Mouse (Mus musculus): ENCODE data around the gene Nop16.
"Not testable (repeated sequence)": the region's sequence is repeated elsewhere in the genome, so short reads cannot be mapped to it uniquely, and the experiment has no call there.

The Nop16 gene

DNA sequence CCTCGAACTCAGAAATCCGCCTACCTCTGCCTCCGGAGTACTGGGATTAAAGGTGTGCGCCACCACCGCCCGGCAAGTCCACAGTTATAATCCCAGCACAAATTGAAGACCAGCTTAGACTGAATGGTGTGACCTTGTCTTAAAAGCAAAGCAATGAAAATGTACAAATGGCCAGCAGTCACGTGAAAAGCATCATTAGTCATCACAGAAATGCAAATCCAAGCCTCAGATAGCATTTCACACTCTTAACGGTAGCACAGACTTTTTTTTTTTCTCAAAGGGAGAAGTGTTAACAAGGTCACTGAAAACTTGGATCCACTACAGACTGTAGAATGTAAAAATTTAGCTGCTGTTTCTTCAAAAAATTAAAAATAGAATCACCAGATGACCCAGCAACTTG lies 26.4 kb upstream of the Nop16 start:
- H3K4me3 ChIP-seq (replicated peaks; ENCODE audit: low read length) = no peak overlapping the region
- H3K9me3 ChIP-seq (ENCODE audit: low read length) = no peaks in the 10 kb centered on the region
- H3K4me1 ChIP-seq (replicated peaks; ENCODE audit: low read depth, low read length) = peaks cover 50% of the 10 kb centered on the region
- no peaks in the 10 kb centered on the region for H3K27me3 ChIP-seq (ENCODE audit: insufficient read depth, low read length)
- H3K36me3 ChIP-seq (ENCODE audit: insufficient read depth, low read length) = no peaks in the 10 kb centered on the region
- TF ChIP-seq POU5F1 (IDR thresholded peaks at IDR 0.05; ENCODE audit: borderline replicate concordance, low read length) (no peak), CTCF (conservative IDR thresholded peaks at IDR 0.05; ENCODE audit: low read length) (no peak), NANOG (IDR thresholded peaks at IDR 0.05; ENCODE audit: borderline replicate concordance, low read length) (no peak)

DNA sequence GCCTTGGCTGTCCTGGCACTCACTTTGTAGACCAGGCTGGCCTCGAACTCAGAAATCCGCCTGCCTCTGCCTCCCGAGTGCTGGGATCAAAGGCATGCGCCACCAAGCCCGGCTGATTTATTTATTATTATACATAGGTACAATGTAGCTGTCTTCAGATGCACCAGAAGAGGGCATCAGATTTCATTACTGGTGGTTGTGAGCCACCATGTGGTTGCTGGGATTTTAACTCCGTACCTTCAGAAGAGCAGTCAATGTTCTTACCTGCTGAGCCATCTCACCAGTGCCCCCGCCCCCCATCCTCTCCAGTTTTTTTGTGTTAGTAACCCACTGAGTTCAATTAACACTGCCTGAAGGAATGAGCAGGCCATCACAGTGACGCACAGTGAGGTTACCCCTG lies 23.3 kb upstream of the Nop16 start:
- not testable (repeated sequence) for H3K36me3 ChIP-seq (ENCODE audit: insufficient read depth, low read length); H3K4me3 ChIP-seq (replicated peaks; ENCODE audit: low read length); H3K27me3 ChIP-seq (ENCODE audit: insufficient read depth, low read length); H3K9me3 ChIP-seq (ENCODE audit: low read length)
- peaks cover 72% of the 10 kb centered on the region for H3K4me1 ChIP-seq (replicated peaks; ENCODE audit: low read depth, low read length)

DNA sequence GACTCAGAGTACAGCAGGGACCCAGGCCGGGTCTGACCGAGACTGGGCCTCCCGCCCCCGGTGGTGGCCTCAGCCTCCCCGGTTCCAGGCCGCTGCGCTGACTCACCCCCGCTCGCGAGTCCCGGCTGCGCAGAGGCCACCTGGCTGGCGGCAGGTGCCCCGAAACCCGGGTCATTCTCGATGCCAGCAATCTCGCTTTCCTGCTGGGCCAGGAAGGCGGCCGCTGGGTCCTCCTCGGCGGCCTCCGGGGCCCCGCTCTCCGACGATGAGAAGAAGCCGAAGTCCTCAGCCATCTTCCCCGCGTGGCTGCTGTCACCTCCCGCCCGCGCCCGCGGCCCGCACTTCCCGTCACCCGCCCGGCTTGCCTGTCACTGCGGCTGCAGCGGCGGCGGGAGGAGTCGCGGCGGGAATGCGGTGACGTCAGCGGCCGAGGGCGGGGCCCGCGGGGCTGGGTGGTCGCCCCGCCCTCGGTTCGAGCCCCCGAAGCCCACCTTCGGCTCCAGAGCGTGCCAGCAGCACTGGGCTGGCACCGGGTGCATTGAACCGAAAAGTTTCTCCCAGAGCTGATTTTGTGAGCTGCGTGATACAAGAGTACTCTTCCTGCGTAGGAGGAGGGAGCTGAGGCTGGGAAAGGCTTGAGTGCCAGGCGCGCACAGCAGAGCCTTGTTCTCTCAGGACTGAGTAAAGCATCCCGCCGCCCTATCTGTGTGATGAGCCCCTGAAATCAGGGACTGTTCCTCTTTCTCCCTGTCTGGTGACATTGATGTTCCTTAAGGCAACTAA lies 21.3 kb upstream of the Nop16 start, which contains the start of gene Cltb:
Cltb (minus strand) TSS at position 373 of the 783 bp plus-strand sequence.
- no peaks in the 10 kb centered on the region for H3K9me3 ChIP-seq (ENCODE audit: low read length)
- peak within 1 kb of the TSS; percentile 91 for H3K4me3 ChIP-seq (replicated peaks; ENCODE audit: low read length)
- TF ChIP-seq NANOG (IDR thresholded peaks at IDR 0.05; ENCODE audit: borderline replicate concordance, low read length) = no peak
- no peak for TF ChIP-seq CTCF (conservative IDR thresholded peaks at IDR 0.05; ENCODE audit: low read length)
- TF ChIP-seq POU5F1 (IDR thresholded peaks at IDR 0.05; ENCODE audit: borderline replicate concordance, low read length) = no peak
- peaks cover 78% of the 10 kb centered on the region for H3K4me1 ChIP-seq (replicated peaks; ENCODE audit: low read depth, low read length)
- peaks cover 10% of the 10 kb centered on the region for H3K36me3 ChIP-seq (ENCODE audit: insufficient read depth, low read length)
- peaks cover 5% of the 10 kb centered on the region; the same call in 1 of the 2 replicates for H3K27me3 ChIP-seq (ENCODE audit: insufficient read depth, low read length)

DNA sequence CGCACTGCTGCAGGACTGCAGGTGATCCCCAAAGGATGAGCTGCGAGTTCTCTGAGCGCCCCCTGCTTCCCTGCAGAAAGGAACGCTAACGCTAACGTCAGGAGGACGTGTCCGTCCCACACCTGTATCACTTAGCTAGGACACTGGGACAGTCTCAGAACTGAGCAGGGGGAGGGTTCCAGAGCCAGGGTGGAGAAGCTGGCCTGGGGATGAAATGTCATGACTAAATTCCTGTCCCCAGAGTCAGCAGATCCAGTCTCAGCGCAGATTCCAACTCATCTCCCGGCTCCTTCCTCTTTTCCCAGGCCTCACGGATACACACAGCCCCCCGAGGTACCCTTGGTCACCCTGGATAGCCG lies 20.7 kb upstream of the Nop16 start:
- H3K9me3 ChIP-seq (ENCODE audit: low read length) = no peaks in the 10 kb centered on the region
- peaks cover 14% of the 10 kb centered on the region for H3K36me3 ChIP-seq (ENCODE audit: insufficient read depth, low read length)
- H3K4me1 ChIP-seq (replicated peaks; ENCODE audit: low read depth, low read length) = peaks cover 79% of the 10 kb centered on the region
- no peak for TF ChIP-seq CTCF (conservative IDR thresholded peaks at IDR 0.05; ENCODE audit: low read length)
- no peak for TF ChIP-seq NANOG (IDR thresholded peaks at IDR 0.05; ENCODE audit: borderline replicate concordance, low read length)
- TF ChIP-seq POU5F1 (IDR thresholded peaks at IDR 0.05; ENCODE audit: borderline replicate concordance, low read length) = no peak
- peak overlapping the region; percentile 91 for H3K4me3 ChIP-seq (replicated peaks; ENCODE audit: low read length)
- peaks cover 5% of the 10 kb centered on the region; the same call in 1 of the 2 replicates for H3K27me3 ChIP-seq (ENCODE audit: insufficient read depth, low read length)

DNA sequence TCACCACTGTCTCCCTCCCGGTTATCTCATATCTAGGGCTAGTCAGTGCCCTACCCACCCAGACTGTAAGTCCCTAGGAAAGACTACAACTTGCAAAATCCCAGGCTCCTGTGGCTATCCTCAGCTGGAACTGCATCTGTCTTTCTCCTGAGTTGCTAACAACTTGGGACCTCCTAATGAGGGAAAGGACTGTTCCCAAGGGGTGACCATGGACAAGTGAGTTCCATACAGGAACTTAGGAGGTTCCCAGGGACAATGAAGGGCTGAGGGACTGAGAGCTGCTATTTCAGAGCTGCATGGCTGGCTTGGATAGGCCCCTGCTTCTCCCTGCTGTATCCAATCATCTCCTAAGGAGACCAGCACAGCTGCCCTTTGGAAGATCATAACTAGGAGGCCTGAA lies 19.4 kb upstream of the Nop16 start:
- no peak for TF ChIP-seq NANOG (IDR thresholded peaks at IDR 0.05; ENCODE audit: borderline replicate concordance, low read length)
- no peak for TF ChIP-seq CTCF (conservative IDR thresholded peaks at IDR 0.05; ENCODE audit: low read length)
- no peak for TF ChIP-seq POU5F1 (IDR thresholded peaks at IDR 0.05; ENCODE audit: borderline replicate concordance, low read length)
- H3K27me3 ChIP-seq (ENCODE audit: insufficient read depth, low read length) = peaks cover 5% of the 10 kb centered on the region; the same call in 1 of the 2 replicates

DNA sequence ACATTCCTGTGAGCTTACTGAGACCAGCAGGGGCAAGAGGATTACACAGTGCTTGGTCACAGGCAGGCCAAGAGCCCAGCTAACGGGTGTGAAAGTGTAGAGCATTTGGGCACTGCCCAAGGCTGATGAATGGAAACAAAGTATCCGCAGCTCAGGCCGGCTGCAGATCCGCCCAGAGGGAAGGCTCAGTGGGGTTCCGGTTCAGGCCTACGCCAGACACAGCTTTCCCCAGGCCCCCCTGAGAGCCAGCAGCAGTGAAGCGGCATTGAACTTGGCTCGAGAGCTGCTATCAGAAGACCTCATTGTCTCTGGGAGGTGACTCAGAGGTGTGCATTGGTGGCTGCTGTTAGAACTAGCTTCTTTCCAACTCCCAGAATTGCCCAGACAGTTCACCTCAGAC lies 18.8 kb upstream of the Nop16 start:
- peak overlapping the region; percentile 91 for H3K4me3 ChIP-seq (replicated peaks; ENCODE audit: low read length)

More for the DNA sequence above, 19.4 kb upstream of the Nop16 start:
- Histone ChIP-seq H3K9me3 (ENCODE audit: low read length) (no peaks in the 10 kb centered on the region), H3K4me1 (replicated peaks; ENCODE audit: low read depth, low read length) (peaks cover 83% of the 10 kb centered on the region), H3K36me3 (ENCODE audit: insufficient read depth, low read length) (peaks cover 20% of the 10 kb centered on the region), H3K4me3 (replicated peaks; ENCODE audit: low read length) (peak overlapping the region; percentile 91)

DNA sequence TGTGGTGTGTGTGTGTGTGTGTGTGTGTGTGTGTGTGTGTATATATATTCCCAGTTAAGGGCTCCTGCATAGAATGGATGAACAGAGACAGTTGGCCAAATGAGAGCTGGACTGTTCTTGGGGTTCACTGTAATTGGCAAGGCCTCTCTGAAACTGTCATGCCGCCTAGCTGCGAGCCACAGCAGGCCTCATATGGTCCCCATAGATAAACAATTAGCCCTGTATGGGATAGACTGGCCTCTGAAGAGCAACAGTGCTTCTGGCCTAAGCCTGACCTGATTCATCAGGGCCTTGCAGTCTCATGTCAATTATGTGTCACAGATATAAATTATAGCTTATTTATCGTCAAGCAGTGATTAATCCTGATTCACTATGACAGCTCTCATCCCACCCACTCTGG lies 18.1 kb upstream of the Nop16 start:
- Histone ChIP-seq H3K9me3 (ENCODE audit: low read length) (no peaks in the 10 kb centered on the region), H3K27me3 (ENCODE audit: insufficient read depth, low read length) (peaks cover 5% of the 10 kb centered on the region; the same call in 1 of the 2 replicates), H3K36me3 (ENCODE audit: insufficient read depth, low read length) (peaks cover 25% of the 10 kb centered on the region), H3K4me3 (replicated peaks; ENCODE audit: low read length) (peak overlapping the region; percentile 91), H3K4me1 (replicated peaks; ENCODE audit: low read depth, low read length) (peaks cover 85% of the 10 kb centered on the region)
- TF ChIP-seq CTCF (conservative IDR thresholded peaks at IDR 0.05; ENCODE audit: low read length) = no peak

More for the DNA sequence above, 18.8 kb upstream of the Nop16 start:
- H3K36me3 ChIP-seq (ENCODE audit: insufficient read depth, low read length) = peaks cover 25% of the 10 kb centered on the region
- no peaks in the 10 kb centered on the region for H3K9me3 ChIP-seq (ENCODE audit: low read length)
- H3K27me3 ChIP-seq (ENCODE audit: insufficient read depth, low read length) = peaks cover 5% of the 10 kb centered on the region; the same call in 1 of the 2 replicates
- peaks cover 84% of the 10 kb centered on the region for H3K4me1 ChIP-seq (replicated peaks; ENCODE audit: low read depth, low read length)
- no peak for TF ChIP-seq POU5F1 (IDR thresholded peaks at IDR 0.05; ENCODE audit: borderline replicate concordance, low read length)
- peak; percentile 31; the same call in 1 of the 2 replicates for TF ChIP-seq NANOG (IDR thresholded peaks at IDR 0.05; ENCODE audit: borderline replicate concordance, low read length)
- no peak for TF ChIP-seq CTCF (conservative IDR thresholded peaks at IDR 0.05; ENCODE audit: low read length)

DNA sequence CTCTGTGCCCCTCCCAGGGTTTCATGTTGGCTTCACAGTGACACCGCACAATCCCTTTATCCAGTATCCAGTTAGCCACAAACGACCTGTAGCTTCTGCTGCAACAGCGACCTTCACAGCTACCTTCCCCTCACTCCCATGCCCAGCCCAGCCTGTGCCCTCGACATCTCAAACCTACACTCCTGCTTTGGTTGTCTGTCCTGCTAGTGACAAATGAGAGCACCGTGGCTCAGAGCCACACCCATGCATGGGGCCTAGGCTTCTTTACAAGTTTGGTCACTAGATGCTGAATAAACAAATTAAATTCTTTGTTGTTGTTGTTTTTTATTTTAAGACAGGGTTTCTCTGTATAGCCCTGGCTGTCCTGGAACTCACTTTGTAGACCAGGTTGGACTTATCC lies 17.3 kb upstream of the Nop16 start:
- peaks cover 89% of the 10 kb centered on the region for H3K4me1 ChIP-seq (replicated peaks; ENCODE audit: low read depth, low read length)
- TF ChIP-seq NANOG (IDR thresholded peaks at IDR 0.05; ENCODE audit: borderline replicate concordance, low read length) (no peak), CTCF (conservative IDR thresholded peaks at IDR 0.05; ENCODE audit: low read length) (no peak), POU5F1 (IDR thresholded peaks at IDR 0.05; ENCODE audit: borderline replicate concordance, low read length) (no peak)
- H3K27me3 ChIP-seq (ENCODE audit: insufficient read depth, low read length) = peaks cover 5% of the 10 kb centered on the region; the same call in 1 of the 2 replicates
- peaks cover 25% of the 10 kb centered on the region for H3K36me3 ChIP-seq (ENCODE audit: insufficient read depth, low read length)
- no peaks in the 10 kb centered on the region for H3K9me3 ChIP-seq (ENCODE audit: low read length)
- H3K4me3 ChIP-seq (replicated peaks; ENCODE audit: low read length) = peak overlapping the region; percentile 58

DNA sequence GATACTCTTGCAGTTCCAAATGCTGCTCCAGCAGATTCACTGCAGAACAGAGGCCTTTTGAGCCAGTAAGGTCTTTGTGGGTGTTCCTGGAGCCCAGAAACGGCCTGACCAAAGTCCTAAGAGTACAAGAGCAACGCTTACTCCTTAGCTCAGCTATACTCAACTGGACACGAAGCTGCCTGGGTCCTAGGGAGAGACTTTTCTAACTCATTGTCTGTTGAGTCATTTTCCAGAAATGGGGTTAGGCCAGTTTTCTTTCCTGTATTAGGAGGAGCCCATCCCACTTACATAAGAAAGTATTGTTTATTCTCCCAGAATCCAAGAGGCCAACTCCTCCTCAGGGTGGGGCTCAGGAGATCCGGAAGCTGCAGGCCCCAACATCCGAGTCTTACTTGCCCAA lies 15.5 kb upstream of the Nop16 start:
- Histone ChIP-seq H3K9me3 (ENCODE audit: low read length) (no peaks in the 10 kb centered on the region), H3K27me3 (ENCODE audit: insufficient read depth, low read length) (no peaks in the 10 kb centered on the region), H3K4me3 (replicated peaks; ENCODE audit: low read length) (peak overlapping the region; percentile 58), H3K4me1 (replicated peaks; ENCODE audit: low read depth, low read length) (peaks cover 98% of the 10 kb centered on the region), H3K36me3 (ENCODE audit: insufficient read depth, low read length) (peaks cover 37% of the 10 kb centered on the region)
- TF ChIP-seq POU5F1 (IDR thresholded peaks at IDR 0.05; ENCODE audit: borderline replicate concordance, low read length) (no peak), CTCF (conservative IDR thresholded peaks at IDR 0.05; ENCODE audit: low read length) (no peak), NANOG (IDR thresholded peaks at IDR 0.05; ENCODE audit: borderline replicate concordance, low read length) (no peak)
